Mouse (Mus musculus): ENCODE results near the gene Chrm3.

Gene Chrm3

GRCm38 (mm10) chr13:9891088-9891487 lies 469.6 kb downstream of the Chrm3 start:
- DNase-seq (ENCODE audit: low spot score): no peak

DNA sequence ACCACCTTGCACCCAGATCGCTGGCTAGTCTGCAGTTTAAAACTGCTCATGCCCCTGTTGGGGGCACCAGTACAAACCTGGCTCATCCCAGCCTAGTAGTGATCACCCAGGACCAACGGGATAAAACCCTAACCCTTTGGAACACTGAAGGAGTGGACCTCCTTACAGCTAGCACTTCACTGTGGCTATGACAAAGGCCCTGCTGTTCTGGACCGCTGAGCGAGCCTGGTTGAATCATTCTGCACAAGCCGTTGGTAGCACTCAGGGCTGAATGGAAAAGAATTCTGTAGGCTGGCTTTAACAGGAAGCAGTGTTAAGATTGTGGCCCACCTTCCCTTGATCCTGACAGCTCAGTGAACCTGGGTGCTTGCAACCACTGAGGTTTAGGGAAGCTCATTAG lies 470.2 kb downstream of the Chrm3 start:
- DNase-seq (ENCODE audit: low spot score): no peak

DNA sequence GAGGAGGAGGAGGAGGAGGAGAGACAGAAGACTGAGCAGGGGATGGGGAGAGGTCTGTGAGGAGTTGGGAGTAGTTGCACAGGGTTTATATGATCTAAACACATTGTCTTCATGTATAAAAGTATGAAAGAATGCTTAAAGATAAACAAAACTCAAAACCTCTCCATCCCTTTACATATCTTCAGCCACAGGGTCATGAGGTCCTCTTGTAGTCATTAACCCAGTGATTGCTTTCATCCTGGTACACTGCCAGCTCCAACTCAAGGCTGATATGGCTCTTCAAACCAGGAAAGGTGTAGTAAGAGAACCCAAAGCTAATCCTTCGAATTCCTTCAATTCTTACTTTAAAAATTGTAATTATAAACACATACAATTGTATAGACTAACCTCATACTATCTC lies 470.7 kb downstream of the Chrm3 start:
- DNase-seq (ENCODE audit: low spot score): no peak

GRCm38 (mm10) chr13:9888284-9888683 lies 472.4 kb downstream of the Chrm3 start:
- no peak for DNase-seq (ENCODE audit: low spot score)

GRCm38 (mm10) chr13:9887261-9887660 lies 473.4 kb downstream of the Chrm3 start:
- DNase-seq (ENCODE audit: low spot score): no peak

GRCm38 (mm10) chr13:9886465-9887135 lies 474.0 kb downstream of the Chrm3 start:
- no peak for DNase-seq (ENCODE audit: low spot score)

DNA sequence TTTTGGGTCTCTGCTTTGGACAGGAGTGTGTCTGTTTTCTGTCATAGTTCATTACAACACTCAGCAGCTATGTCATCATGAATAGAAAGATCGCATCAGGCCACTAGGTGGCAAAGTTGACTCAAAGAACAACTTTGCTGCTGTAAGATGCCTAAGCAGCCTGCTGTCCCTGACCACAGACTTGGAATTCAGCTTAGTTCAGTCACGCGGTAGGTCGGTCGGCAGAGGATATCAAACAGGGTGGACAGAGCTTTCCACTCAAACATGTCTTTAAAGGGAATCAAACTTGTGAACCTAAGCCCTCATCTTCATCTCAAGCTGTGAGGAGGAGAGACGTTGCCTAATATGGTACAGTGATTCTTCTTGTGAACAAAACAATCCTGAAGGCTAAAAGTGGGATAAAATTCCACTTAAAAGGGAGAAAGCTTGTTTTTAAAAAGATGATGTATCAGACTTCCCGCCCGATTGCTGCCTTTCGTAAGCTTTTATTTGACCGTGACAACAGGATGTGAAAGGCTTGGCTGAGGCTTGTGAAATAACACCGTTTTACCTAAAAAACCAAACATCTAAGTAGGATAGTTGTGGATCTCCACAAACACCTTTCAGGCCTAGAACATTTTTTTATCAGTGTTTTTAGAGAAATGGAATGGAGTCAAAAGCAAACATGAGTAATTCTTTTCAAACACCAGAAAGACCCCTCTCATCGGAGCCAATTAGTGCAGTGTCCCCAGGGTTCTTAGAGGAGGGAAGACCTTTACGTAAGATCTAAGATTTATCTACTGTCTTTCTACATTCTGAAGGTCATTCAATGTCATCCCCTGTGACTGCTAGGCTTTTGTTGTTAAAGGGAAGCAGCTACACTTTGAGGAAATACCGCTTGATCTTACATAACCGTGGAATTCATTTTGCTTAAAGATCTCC lies 478.0 kb downstream of the Chrm3 start:
- peak; percentile 81 for DNase-seq (ENCODE audit: low spot score)

DNA sequence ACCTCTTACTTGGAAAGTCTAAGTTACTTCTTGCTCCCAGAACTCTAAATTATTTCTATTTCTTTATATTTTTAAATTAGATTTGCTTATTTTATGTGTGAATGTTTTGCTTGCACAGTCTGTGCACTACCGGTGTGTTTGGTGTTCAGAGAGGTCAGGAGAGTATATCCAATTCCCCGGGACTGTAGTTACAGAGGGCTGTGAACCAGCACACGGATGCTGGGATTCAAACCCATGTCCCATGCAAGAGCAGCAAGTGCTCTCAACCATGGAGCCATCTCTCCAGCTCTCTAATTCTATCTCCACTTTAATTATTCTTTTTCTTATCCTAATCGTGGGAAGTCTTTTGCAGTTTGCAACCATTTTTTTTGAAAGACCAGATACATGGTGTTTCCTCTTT lies 478.7 kb downstream of the Chrm3 start:
- DNase-seq (ENCODE audit: low spot score): no peak

GRCm38 (mm10) chr13:9880401-9880800 lies 480.2 kb downstream of the Chrm3 start:
- DNase-seq (ENCODE audit: low spot score): no peak

DNA sequence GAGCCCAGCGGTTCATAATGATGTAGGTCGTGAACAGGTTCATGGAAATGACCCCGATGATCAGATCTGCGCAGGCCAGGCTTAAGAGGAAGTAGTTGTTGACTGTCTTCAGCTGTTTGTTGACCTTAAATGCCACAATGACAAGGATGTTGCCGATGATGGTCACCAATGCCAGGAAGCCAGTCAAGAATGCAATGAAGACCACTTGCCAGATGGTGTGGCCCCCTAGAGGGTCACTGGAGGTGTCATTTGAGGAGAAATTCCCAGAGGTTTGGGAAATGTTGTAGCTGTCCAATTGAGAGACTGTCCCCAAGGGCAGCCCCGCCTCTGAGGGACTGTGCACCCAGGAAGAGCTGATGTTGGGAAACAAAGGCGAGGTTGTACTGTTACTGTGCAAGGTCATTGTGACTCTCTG lies 482.0 kb downstream of the Chrm3 start:
- no peak for DNase-seq (ENCODE audit: low spot score)

GRCm38 (mm10) chr13:9873377-9873776 lies 487.3 kb downstream of the Chrm3 start:
- DNase-seq (ENCODE audit: low spot score): no peak

GRCm38 (mm10) chr13:9866161-9866560 lies 494.5 kb downstream of the Chrm3 start:
- DNase-seq (ENCODE audit: low spot score): no peak

GRCm38 (mm10) chr13:9847515-9847914 lies 513.1 kb downstream of the Chrm3 start:
- no peak for DNase-seq (ENCODE audit: low spot score)

DNA sequence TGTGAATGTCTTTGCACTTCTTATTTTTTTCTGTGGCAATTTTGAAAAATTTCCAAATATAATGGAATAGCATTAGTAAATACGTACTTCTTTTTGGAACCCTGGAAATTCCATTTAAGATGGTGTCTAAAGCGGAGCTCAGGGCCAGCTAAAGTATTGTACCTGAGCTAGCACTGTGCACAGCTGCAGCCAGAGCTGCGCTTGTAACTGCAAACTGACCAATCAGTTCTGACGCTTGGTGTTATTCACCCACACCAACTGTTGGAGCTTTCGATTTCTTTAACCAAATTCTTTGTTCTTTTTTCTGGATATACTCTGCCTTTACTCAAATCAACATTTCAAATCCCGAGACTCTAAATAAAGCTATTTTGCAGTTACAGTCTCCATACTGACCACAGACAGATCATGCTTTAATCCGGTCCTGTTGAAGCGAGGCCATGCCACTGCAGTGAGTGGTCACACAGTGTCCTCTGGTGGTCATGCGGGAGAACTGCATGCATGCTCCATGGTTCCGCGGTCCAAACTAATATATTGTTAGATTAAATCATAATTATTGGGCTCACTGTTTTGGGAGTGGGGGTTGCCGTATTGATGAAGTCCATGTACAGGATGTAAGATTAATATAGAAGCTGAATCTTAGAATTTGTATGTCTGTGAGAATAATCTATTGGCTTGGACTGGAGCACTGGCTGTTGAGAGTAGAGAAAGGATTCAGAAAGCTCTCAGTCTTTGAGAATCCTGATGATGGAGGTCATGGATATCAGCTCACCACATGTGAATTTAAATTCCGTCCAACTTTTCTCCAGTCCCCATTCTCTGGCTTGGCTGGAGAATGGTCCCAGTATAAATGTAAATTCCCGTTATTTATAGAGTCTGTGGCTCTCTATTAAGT lies 513.9 kb downstream of the Chrm3 start:
- DNase-seq (ENCODE audit: low spot score): peak; percentile 57

- DNase-seq (ENCODE audit: low spot score): peak; percentile 15
Measured at GRCm38 (mm10) chr13:9834146-9834679, 526.4 kb downstream of the Chrm3 start.

DNA sequence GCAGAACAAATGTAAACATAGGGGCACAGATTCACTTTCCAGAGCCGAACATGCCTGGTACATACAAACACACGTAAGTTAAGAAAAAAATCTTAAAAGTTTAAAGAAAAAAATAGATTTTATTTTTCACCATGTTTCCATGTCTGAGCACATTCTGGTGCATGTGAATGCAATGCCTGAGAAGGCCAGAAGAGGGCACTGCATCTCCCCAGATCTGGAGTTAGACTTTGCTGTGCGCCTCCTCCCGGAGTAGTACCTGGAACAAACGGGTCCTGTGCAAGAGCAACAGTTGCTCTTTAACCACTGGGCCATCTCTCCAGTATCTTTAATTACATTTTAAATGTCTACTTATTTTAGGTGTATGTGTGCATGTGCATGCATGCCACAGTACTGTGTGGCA lies 534.4 kb downstream of the Chrm3 start:
- DNase-seq (ENCODE audit: low spot score): no peak
